Mouse (Mus musculus): ENCODE results near the gene Ncapd2. TPM values are rescaled to one million over a fixed set of nuclear protein-coding genes. Genes with fewer than 3 reads are reported as not detected.
"Not testable (repeated sequence)": the region's sequence is repeated elsewhere in the genome, so short reads cannot be mapped to it uniquely, and the experiment has no call there.

Ncapd2 gene
- total and polyA plus RNA-seq, 3 experiments, result 20.4 to 25.5 (median 25.2) TPM

GRCm38 (mm10) chr6:125165328-125165891 is 26.1 kb downstream of the Ncapd2 start:
- DNase-seq, result peak; percentile 97

- DNase-seq, result peak; percentile 77
Measured at GRCm38 (mm10) chr6:125164672-125165327, 26.7 kb downstream of the Ncapd2 start.

- peak; percentile 70 for DNase-seq
Measured at GRCm38 (mm10) chr6:125163801-125164657, 27.5 kb downstream of the Ncapd2 start.

GRCm38 (mm10) chr6:125162615-125163305 is 28.7 kb downstream of the Ncapd2 start:
- DNase-seq, result not testable (repeated sequence)

GRCm38 (mm10) chr6:125161971-125162370 is 29.5 kb downstream of the Ncapd2 start:
- peak; percentile 76 for DNase-seq

DNA sequence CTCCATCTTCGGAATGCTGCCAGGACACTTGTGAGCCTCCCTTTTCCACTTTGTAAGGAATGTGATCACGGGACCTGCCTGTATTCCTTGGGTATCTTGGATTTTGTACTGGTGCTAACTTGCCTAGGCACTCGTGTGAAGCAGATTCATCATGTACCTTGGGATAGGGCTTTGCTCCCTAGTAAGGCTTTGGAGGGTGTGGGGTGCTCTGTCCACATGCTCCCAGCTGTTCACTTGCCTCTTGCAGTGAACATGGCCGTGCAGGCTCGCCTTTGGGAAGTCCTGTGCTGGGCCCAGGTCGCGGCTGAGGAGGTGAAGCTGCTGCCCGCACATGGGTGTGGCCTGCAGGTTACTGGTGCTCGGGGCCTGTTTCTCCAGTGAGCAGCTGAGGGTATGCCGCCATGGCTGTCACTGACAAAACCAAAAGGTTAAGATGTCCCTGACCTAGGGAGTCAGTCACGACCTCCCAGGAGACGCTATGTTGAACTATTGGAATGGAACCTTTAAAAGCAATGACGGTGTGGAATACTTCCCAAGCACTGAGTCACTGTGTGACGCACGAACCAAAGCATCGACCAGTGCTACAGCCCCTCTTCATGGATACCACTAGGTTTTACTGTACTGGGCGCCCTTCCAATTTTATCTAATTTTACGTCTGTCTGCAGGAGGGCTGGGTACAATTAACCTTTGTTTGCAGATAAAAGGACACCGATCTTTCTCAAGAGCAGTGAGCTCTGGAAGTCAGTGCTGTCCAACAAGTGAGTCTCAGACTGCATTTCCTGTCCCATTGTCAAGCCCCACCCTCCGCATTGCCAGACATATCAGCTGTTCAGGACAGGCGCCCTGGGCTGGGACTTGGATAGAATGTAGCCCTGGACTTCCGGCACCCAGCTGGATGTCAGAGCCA is 30.4 kb downstream of the Ncapd2 start:
- peak; percentile 87 for DNase-seq

GRCm38 (mm10) chr6:125160558-125160853 is 31.0 kb downstream of the Ncapd2 start:
- DNase-seq, result no peak

- no peak for DNase-seq
Measured at GRCm38 (mm10) chr6:125159773-125160557, 31.5 kb downstream of the Ncapd2 start.

- DNase-seq, result no peak
Measured at GRCm38 (mm10) chr6:125158944-125159492, 32.5 kb downstream of the Ncapd2 start.

GRCm38 (mm10) chr6:125156903-125157614 is 34.4 kb downstream of the Ncapd2 start:
- no peak for DNase-seq

GRCm38 (mm10) chr6:125156491-125156890 is 35.0 kb downstream of the Ncapd2 start:
- DNase-seq, result no peak

DNA sequence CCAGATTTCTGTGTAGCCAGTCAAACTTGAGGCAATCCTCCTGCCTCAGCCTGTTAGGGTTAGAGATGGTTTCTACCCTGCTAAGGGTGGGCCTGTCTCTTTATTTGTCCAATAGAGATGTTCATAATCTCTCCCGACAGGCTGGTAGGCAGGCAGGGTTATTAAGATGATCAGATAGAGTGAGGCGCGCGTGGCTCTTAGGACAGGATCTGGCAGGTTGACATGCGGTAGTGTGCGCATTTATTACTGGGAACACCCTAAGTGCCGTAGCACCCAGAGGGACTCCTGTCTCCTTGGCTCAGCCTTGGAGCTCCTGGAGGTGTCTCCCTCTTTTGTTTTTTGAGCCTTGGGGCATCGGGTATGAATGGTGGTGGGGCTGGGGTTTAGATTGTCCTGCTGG is 36.2 kb downstream of the Ncapd2 start:
- DNase-seq, result no peak

GRCm38 (mm10) chr6:125154550-125154949 is 37.0 kb downstream of the Ncapd2 start:
- DNase-seq, result no peak

DNA sequence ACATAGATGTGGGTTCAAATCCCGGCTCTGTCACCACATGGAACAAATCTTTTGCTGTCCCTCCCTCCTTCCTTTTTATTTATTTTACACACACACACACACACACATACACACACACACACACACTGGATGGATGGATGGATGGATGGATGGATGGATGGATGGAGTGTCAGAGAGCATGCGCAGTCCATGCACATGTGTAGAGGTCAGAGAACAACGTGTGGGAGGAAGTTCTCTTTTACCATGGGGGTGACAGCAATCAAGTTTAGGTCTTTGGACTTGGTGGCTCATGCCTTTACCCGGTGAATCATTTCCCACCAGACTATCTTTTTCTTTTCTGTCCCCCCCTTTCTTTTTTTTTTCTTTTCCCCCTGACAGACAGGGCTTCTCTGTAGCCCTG is 37.8 kb downstream of the Ncapd2 start:
- no peak for DNase-seq

- DNase-seq, result no peak
Measured at GRCm38 (mm10) chr6:125153018-125153389, 38.5 kb downstream of the Ncapd2 start.

- no peak for DNase-seq
Measured at GRCm38 (mm10) chr6:125152212-125153017, 39.1 kb downstream of the Ncapd2 start.

GRCm38 (mm10) chr6:125149569-125149950 is 41.9 kb downstream of the Ncapd2 start:
- DNase-seq, result no peak

- DNase-seq, result no peak
Measured at GRCm38 (mm10) chr6:125148926-125149568, 42.5 kb downstream of the Ncapd2 start.
